Mouse (Mus musculus) erythroblast, embryonic 14.5 days (primary cell): ENCODE measurements around the gene Trappc6a. TPM values are rescaled to one million over a fixed set of nuclear protein-coding genes. Genes with fewer than 3 reads are reported as not detected.

ENCODE experiments used
- H3K27me3 ChIP-seq: 2 replicates; pipeline ENCODE4 v1.6.1; 2012; ENCODE audit warnings: inconsistent platforms; ENCODE audit not compliant: control insufficient read depth
- H3K36me3 ChIP-seq: 2 replicates; pipeline ENCODE4 v1.6.1; 2012; ENCODE audit warnings: mild to moderate bottlenecking, inconsistent platforms; ENCODE audit not compliant: control insufficient read depth
- H3K4me1 ChIP-seq: 2 replicates; pipeline ENCODE4 v1.6.1; 2012; ENCODE audit warnings: inconsistent platforms; ENCODE audit not compliant: control insufficient read depth
- H3K4me3 ChIP-seq: replicated peaks from 2 replicates; pipeline ENCODE3; 2012; ENCODE audit warnings: moderate library complexity, mild to moderate bottlenecking, inconsistent platforms
- H3K9me3 ChIP-seq: 2 replicates; pipeline ENCODE4 v1.6.1; 2012; ENCODE audit warnings: low read length, inconsistent platforms, mixed read lengths; ENCODE audit not compliant: control insufficient read depth
- GATA1 ChIP-seq: IDR thresholded peaks from 2 replicates; pipeline ENCODE4 v1.6.1; 2012; ENCODE audit warnings: low read length, inconsistent platforms, mixed read lengths
- TAL1 ChIP-seq: IDR thresholded peaks from 3 replicates; pipeline ENCODE4 v1.6.1; 2012; ENCODE audit warnings: low read length, inconsistent platforms, mixed read lengths
- polyA plus RNA-seq: library from polyadenylated mRNA; stranded (reverse); fragments of >175 nt; gene quantifications from 2 replicates; pipeline ENCODE4 v1.2.3, GENCODE M21; 2012

Trappc6a gene
- polyA plus RNA-seq, 1 experiment = 13.1 TPM

DNA sequence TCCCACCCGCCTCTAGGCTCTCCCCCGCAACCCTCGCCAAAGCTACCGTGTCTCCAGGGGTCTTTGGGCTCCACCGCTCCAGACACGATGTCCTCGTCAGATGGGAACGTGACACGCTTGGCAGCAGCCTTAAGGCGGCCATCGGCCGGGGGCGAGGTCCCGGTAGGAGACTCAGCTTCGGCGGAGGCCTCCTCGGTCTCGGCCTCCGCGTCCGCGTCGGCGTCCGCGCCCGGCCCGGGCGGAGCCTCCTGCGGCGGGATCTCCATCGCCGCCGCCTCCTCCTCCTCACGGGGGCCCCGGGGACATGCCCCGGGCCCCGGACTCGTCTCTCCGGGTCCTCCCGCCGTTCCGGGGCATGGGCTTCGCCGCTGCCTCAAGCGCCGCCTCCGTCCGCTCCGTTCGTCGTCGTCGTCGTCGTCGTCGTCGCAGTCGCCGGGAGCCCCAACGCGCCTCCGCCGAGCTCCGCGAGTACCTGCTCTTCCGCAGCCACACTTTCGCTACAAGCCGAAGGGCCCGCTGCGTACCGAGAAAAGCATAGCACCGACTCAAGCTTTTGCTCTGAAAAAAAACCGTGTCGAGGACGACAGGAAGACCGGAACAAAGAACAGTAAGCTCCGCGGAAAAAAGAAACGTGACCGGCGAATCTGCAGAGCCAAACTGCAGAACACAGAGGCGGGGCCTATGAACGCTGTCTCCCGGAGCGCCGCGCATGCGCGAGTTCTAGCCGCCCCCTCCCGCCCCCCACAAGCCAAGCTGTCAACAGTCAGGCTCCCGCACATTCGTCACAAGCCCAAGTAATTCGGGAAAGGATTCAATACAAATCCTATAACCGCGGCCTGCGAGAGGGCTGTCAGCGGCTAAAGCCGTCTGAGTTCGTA lies 53.8 kb downstream of the Trappc6a start:
- peak overlapping the region; percentile 90 for H3K4me3 ChIP-seq
- peaks cover 73% of the 10 kb centered on the region for H3K36me3 ChIP-seq
- peaks cover 86% of the 10 kb centered on the region for H3K4me1 ChIP-seq
- TF ChIP-seq TAL1 (no peak), GATA1 (no peak)
- no peaks in the 10 kb centered on the region for H3K27me3 ChIP-seq
- H3K9me3 ChIP-seq = peaks cover 7% of the 10 kb centered on the region

DNA sequence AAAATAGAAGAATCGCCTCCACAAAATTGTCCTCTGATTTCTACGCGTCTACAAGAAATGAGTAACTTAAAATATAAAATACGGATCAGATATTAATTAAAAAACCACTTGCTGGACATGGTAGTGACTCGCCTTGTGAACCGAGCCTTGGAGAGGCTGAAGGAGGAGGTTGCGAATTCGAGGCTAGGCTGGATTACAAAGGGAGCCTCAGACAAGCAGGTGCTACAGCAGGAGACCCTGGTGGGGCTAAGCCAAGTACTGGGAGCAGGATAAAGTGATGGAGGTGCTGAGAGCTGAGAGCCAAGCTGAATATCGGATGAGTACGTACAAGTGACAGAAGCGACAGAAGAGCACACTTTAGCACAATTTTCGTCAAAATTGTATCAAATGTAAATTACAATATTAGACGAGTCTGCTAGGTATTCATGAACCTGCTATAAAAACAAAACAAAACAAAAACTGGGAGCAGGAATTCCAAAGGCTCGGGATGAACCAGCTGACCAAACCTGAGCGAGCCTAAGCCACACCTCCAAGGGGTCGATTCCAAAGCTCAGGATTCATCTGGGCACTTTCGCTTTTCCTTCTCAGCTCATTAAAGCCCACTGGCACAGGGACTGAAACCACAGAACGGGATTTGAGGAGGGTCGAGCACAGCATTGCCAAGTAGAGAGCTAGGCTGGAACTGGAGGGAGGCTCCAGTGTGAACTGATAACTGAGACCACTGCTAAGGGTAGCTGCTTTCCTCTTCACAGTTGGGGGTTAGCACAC lies 54.6 kb downstream of the Trappc6a start, which contains the start of gene Ppp1r37:
Gene Ppp1r37 (minus strand): TSS at position 434 of the 768 bp plus-strand sequence.
- H3K4me1 ChIP-seq = peaks cover 83% of the 10 kb centered on the region
- H3K27me3 ChIP-seq = no peaks in the 10 kb centered on the region
- TF ChIP-seq TAL1 (no peak), GATA1 (no peak)
- peaks cover 73% of the 10 kb centered on the region for H3K36me3 ChIP-seq
- H3K4me3 ChIP-seq = peak within 1 kb of the TSS; percentile 90
- peaks cover 7% of the 10 kb centered on the region for H3K9me3 ChIP-seq

DNA sequence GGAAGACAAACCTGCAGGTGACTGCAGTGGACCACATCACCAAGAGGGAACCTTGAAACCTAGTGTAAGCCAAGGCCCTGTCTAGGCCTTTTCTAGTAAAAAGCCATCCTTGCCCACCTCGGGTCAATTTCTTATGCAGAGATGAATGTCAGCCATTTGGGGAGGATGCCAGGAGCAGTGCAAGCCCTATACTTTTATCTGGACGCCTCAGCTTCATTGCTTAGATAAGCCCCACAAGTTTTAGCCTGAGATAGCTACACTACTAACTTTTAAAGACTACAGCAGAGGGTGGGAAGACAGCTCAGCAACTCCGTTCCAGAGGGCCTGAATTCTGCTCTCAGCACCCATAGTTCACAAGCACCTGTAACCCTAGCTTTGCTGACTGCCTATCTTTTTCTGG lies 55.7 kb downstream of the Trappc6a start:
- Histone ChIP-seq H3K27me3 (no peaks in the 10 kb centered on the region), H3K4me1 (peaks cover 81% of the 10 kb centered on the region), H3K4me3 (peak overlapping the region; percentile 90), H3K9me3 (peaks cover 7% of the 10 kb centered on the region), H3K36me3 (peaks cover 72% of the 10 kb centered on the region)
- TF ChIP-seq GATA1 = peak; percentile 95
- TF ChIP-seq TAL1 = peak; percentile 87

DNA sequence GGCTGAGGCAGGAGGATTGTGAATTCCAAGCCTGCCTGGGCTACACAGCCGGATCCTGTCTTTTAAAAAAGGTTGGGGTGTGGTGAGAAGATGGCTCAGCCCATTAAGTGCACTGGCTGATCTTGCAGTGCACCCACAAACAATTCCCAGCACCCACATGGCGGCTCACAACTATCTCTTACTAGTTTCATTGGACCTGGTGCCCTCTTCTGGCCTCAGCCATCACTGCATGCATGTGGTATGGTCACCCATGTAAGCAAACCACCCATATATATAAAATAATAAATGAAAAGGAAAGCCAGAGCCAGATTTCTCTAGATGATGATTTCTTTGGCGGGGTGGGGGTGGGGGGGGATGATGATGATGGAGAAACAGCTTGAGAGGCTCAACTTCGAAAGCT lies 56.3 kb downstream of the Trappc6a start:
- Histone ChIP-seq H3K9me3 (peaks cover 7% of the 10 kb centered on the region), H3K4me3 (peak overlapping the region; percentile 90), H3K4me1 (peaks cover 81% of the 10 kb centered on the region), H3K27me3 (no peaks in the 10 kb centered on the region), H3K36me3 (peaks cover 72% of the 10 kb centered on the region)
- TF ChIP-seq GATA1 (no peak), TAL1 (no peak)

Other genes with a start within 250 kb of the Trappc6a start
- gene Vasp, start 236.6 kb upstream of the Trappc6a start, polyA plus RNA-seq = 17.7 TPM in 2 replicates
- not detected in 2 replicates for gene Ppm1n, start 228.3 kb upstream of the Trappc6a start, polyA plus RNA-seq
- gene Rtn2, start 225.8 kb upstream of the Trappc6a start, polyA plus RNA-seq = 0.29 and 0.44 TPM in 2 replicates
- gene Fosb, start 198.3 kb upstream of the Trappc6a start, polyA plus RNA-seq = 7.8 and 8.8 TPM in 2 replicates
- 3.4 and 3.6 TPM in 2 replicates for gene Ercc1, start 163.6 kb upstream of the Trappc6a start, polyA plus RNA-seq
- gene Cd3eap, start 148.9 kb upstream of the Trappc6a start, polyA plus RNA-seq = 0.70 and 0.83 TPM in 2 replicates
- 0.96 and 1.0 TPM in 2 replicates for gene Ppp1r13l, start 148.6 kb upstream of the Trappc6a start, polyA plus RNA-seq
- 1.4 and 1.6 TPM in 2 replicates for gene Ercc2, start 126.4 kb upstream of the Trappc6a start, polyA plus RNA-seq
- not detected in 2 replicates for gene Klc3, start 104.3 kb upstream of the Trappc6a start, polyA plus RNA-seq
- gene Ckm, start 103.6 kb upstream of the Trappc6a start, polyA plus RNA-seq = not detected in 2 replicates
- 0.45 and 0.52 TPM in 2 replicates for gene Mark4, start 49.6 kb upstream of the Trappc6a start, polyA plus RNA-seq
- 0.01 and 0.04 TPM in 2 replicates for gene Exoc3l2, start 45.1 kb upstream of the Trappc6a start, polyA plus RNA-seq
- gene Bloc1s3, start within 50 bp of the Trappc6a start, polyA plus RNA-seq = 0.46 and 0.49 TPM in 2 replicates
- 0.02 TPM in 1 of 2 replicates, not detected in the other for gene Nkpd1, start 9.4 kb downstream of the Trappc6a start, polyA plus RNA-seq
- gene Ppp1r37, start 54.7 kb downstream of the Trappc6a start, polyA plus RNA-seq = 26.4 and 32.4 TPM in 2 replicates
- gene Zfp296, start 68.9 kb downstream of the Trappc6a start, polyA plus RNA-seq = 0.14 and 0.16 TPM in 2 replicates
- gene Gemin7, start 69.2 kb downstream of the Trappc6a start, polyA plus RNA-seq = 12.9 and 13.5 TPM in 2 replicates
- 10.2 and 11.9 TPM in 2 replicates for gene Clasrp, start 96.1 kb downstream of the Trappc6a start, polyA plus RNA-seq
- 0.32 and 0.48 TPM in 2 replicates for gene Relb, start 121.0 kb downstream of the Trappc6a start, polyA plus RNA-seq
- gene Clptm1, start 156.6 kb downstream of the Trappc6a start, polyA plus RNA-seq = 15.2 and 16.7 TPM in 2 replicates
- gene Apoc2, start 169.5 kb downstream of the Trappc6a start, polyA plus RNA-seq = 0.32 and 0.99 TPM in 2 replicates
- not detected in 2 replicates for gene Gm44805, start 173.0 kb downstream of the Trappc6a start, polyA plus RNA-seq
- 0.10 and 0.20 TPM in 2 replicates for gene Apoc4, start 173.1 kb downstream of the Trappc6a start, polyA plus RNA-seq
- gene Apoc1, start 184.3 kb downstream of the Trappc6a start, polyA plus RNA-seq = 0.94 and 1.3 TPM in 2 replicates
- 12.1 and 14.3 TPM in 2 replicates for gene Apoe, start 190.8 kb downstream of the Trappc6a start, polyA plus RNA-seq
- 12.7 and 13.1 TPM in 2 replicates for gene Tomm40, start 207.0 kb downstream of the Trappc6a start, polyA plus RNA-seq
- 0.13 and 0.15 TPM in 2 replicates for gene Nectin2, start 242.1 kb downstream of the Trappc6a start, polyA plus RNA-seq